Mouse (Mus musculus) cerebellum, postnatal 25 days (tissue): ENCODE measurements around the gene Zfp654.

Experiments used
- DNase-seq, 2 experiments: peaks; one replicate each; pipeline ENCODE4 v3.0.0; 2021; ENCODE audit warnings: mixed read lengths in 2 of 2

The Zfp654 gene

DNA sequence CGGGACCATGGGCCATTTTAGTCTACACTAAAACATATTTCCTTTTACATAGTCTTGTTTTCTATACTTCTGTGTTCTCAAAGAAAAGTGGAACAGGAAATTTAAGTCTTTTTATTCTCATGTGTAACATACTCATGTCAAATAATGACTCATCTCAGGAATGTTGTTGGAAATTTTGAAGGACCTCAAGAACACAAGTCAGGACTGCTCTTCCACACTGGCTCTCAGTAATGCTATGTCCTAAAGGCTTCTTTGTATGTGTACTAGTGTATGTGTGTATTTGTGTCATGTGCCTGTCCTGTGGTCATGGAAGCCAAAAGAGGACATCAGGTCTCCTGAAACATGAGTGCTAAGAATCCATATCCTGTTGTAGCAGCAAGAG is 92.2 kb downstream of the Zfp654 start:
- DNase-seq: no peak

DNA sequence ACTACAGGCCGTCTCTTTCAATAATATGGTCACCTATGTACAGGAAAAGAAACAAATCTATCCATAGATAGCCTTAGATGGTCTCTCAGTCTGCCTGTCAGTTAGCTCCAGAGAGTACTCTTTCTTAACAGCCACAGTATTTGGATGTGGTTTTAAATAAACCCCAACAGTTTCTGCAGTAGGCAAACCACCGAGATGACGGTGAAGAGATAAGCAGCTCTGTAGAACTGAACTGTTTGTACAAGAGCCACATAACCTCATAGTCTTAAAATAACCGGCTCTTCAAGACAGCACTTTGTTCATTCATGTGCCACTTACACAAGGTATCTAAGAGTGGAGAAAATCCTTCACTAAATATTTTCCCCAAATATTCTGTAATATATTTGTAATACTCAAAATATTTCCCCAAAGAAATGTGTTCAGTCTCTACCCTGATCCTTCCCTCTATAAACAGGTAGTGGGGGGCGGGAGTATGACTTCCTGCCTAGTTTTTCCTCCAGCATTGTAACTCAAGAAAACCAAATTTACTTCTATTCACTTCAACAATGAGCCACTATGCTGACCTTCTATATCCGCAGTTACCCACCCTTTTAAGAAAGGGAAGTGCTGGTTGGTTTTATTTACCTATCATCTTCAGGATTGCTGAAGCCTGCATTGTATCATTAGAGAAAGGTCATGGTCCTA is 92.7 kb downstream of the Zfp654 start:
- no peak for DNase-seq

DNA sequence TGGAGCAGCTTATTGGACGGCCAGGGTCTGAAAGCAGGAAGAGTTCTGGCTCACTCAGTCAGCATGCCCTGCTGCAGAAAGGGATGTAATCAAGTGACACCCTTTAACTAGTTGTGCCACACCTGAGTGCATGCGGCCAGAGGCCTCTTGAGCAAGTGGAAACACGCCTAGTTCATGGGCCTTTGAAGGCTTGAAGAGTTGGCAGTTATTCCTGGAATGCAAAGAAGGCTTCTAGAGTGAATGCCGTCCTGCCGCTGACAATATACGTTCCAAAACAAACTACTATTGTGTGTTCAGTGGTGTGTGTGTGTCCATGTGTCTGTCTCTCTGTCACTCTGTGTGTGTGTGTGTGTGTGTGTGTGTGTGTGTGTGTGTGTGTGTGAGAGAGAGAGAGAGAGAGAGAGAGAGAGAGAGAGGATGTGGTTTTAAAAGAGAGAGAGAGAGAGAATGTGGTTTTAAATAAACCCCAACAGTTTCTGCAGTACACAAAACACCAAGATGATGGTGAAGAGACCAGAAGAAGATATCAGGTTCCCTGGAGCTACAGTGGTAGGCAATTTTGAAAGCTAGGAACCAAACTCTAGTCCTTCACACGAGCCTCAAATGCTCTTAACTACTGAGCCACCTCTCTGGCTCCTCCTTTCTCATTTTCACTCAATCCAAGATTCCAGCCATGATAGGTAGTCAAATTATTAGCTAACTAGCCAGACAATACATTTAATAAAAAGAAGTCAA is 93.6 kb downstream of the Zfp654 start:
- no peak for DNase-seq

DNA sequence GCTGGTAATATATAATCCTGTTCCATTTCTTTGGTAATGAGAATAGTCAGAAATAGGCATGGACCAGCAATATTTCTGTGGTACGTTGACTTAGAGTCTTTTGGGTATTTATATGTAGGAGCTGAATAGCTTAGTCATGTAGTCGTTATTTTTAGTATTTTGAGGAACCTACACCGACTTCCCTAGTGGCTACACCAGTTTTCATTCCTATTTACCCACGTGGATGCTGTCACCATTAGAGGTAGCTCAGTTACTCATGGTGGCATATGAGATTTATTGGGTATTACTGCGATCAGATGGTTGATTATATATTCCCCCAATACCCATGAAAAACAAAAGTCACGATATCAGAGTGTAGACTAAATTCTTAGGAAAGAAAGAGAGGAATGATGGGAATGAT is 95.1 kb downstream of the Zfp654 start:
- DNase-seq: no peak

DNA sequence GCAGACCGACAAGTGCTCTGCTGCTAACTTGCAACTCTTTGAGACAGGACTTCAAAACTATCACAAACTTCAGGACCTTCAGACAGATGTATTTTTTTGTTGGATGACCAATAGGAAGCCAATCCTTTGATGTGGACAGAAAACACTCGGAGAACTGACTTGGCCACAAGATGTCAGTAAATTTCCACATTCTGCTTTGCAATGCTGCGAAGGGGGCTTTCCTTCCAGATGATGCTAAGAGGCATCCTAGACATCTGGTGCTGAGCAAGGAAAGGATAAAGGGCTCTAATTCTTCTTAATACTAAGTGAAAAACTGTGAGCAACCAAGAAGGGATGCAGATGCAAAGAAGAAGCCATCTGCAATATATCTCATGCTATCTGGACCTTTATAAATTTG is 96.7 kb downstream of the Zfp654 start:
- DNase-seq: no peak

DNA sequence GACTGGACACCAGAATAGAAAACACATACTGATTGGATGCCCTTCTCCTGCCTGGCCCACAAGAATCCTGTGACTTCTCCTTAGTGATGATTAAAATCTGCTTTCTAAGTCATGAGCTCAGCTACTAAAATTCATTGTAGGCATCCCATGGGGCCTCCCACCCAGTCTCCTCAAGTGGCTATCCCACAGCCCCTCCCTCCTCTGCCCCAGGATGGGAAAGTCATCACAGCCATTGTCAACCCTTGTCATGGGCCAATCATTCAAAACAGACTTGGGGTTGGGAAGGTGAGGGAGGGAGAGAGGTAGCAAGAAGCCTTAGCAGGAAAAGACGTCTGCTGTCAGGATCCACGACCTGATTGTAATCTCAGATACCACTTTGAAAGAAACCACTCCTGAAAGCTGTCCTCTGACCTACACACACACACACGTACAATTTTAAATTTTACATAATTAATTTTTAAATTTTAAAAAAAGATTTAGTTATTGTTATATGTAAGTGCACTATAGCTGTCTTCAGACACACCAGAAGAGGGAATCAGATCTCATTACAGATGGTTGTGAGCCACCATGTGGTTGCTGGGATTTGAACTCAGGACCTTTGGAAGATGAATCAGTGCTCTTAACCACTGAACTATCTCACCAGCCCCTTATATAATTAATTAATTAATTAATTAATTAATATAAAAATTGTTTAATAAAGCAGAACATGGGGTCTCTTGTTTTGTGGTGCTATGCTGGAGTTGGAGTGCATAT is 97.3 kb downstream of the Zfp654 start:
- no peak for DNase-seq

DNA sequence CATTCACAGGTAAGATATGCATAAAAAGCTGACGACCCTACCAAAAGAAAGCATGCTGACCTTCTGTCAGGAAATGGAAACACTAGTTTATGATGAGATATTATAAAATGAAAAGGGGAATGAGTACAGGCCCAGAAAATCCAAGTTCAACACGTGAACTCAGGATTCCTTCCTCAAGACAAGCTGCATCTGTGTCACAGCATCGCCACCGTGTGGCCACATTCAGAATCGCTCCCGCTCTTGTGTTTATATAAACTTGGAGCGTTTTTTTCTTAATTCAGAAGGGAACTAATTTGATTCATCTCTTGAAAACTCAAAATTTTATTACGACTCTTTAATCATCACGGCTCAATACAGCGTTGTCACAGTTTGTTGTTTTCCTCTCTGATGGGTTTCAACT is 103.2 kb downstream of the Zfp654 start:
- peak; percentile 79 to 86 for DNase-seq

DNA sequence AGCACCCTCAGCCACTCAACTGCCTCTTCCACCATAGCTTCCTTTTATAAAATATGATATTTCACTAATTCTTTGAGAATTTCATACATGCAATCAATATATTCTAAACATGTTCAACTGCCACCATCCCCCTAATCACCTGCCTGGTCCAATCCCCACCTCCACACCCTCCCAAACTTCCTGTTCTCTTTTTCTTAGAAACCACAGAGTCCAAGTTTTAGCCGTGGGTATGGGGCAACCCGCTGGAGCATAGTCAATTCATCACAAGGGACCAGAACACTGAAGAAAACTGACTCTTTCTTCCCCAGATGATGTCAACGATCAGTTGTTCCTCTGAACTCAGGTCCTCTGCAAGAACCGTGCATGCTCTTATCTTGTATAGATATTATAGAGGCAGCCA is 106.4 kb downstream of the Zfp654 start:
- DNase-seq: no peak

DNA sequence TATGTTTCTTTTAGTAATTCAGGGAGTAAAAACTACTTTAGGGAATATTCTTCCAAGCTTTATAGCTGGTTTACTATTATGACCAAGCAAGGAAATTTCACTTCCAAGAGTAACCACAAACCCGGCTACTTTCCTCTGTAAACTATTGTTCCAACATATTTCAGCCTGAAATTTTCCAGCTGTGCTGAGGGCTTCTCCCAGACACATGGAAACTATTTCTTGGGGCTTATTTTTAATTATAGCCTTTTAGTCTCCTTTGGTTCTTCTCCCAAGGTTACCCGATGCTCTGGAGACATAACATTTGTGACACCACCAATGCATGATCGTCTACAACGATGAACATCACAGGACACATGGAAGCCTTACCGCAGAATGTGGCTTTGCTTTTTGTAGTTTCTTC is 114.2 kb downstream of the Zfp654 start:
- DNase-seq: no peak
